Mouse (Mus musculus) liver, embryonic 12.5 days (tissue): ENCODE measurements around the gene Pik3r1. TPM values are rescaled to one million over a fixed set of nuclear protein-coding genes. Genes with fewer than 3 reads are reported as not detected.

Source experiments
- ATAC-seq: fragments of 200-750 bp; cut with Nextera tagmentation; 2 replicates; pipeline ENCODE4 v1.8.0; 2017; ENCODE audit warnings: moderate number of reproducible peaks, mild to moderate bottlenecking, moderate library complexity
- H3K27ac ChIP-seq: fragments of 300-500 bp; sonication (generic); 2 replicates; pipeline ENCODE4 v1.5.1; 2016; ENCODE audit warnings: mild to moderate bottlenecking
- H3K27me3 ChIP-seq: fragments of 300-500 bp; sonication (generic); replicated peaks from 2 replicates; pipeline ENCODE4 v1.6.1; 2016; ENCODE audit warnings: mild to moderate bottlenecking, moderate library complexity
- H3K36me3 ChIP-seq: fragments of 300-500 bp; sonication (generic); 2 replicates; pipeline ENCODE4 v1.6.1; 2016; ENCODE audit warnings: mild to moderate bottlenecking, moderate library complexity
- H3K4me1 ChIP-seq: fragments of 300-500 bp; sonication (generic); 2 replicates; pipeline ENCODE4 v1.6.1; 2016
- H3K4me2 ChIP-seq: fragments of 300-500 bp; sonication (generic); 2 replicates; pipeline ENCODE4 v1.6.1; 2016; ENCODE audit warnings: mild to moderate bottlenecking, moderate library complexity
- H3K4me3 ChIP-seq: fragments of 300-500 bp; sonication (generic); 2 replicates; pipeline ENCODE4 v1.5.1; 2016; ENCODE audit warnings: mild to moderate bottlenecking, moderate library complexity
- H3K9ac ChIP-seq: fragments of 300-500 bp; sonication (generic); 2 replicates; pipeline ENCODE4 v1.6.1; 2016; ENCODE audit warnings: mild to moderate bottlenecking, moderate library complexity
- H3K9me3 ChIP-seq: fragments of 300-500 bp; sonication (generic); replicated peaks from 2 replicates; pipeline ENCODE4 v1.6.1; 2016; ENCODE audit warnings: mild to moderate bottlenecking, moderate library complexity
- WGBS: fragments of 180-500 bp; shearing (Covaris S2); methylation state at CpG from one replicate; pipeline ENCODE4 v1.1.7; 2016; ENCODE audit not compliant: insufficient replicate concordance; 5-methylcytosine and 5-hydroxymethylcytosine counted together
- polyA plus RNA-seq: library from polyadenylated mRNA; unstranded; fragments of >200 nt; fragmentation: Nextera tagmentation; extraction: Ambion mirVana; gene quantifications from 2 replicates; pipeline ENCODE4 v1.2.1, GENCODE M21; 2016

Pik3r1 gene
- polyA plus RNA-seq, 1 experiment from 2014 or later = 17.2 TPM

- H3K4me3 ChIP-seq = no peak overlapping the region
- peaks cover 40% of the 10 kb centered on the region for H3K4me1 ChIP-seq
- H3K36me3 ChIP-seq = peaks cover 38% of the 10 kb centered on the region
- H3K27me3 ChIP-seq = no peaks in the 10 kb centered on the region
- WGBS = 61% methylated on average over 5 of the region's 5 CpGs
- ATAC-seq = no peak
- no peaks in the 10 kb centered on the region for H3K9me3 ChIP-seq
- H3K9ac ChIP-seq = no peak overlapping the region
- H3K27ac ChIP-seq = no peak overlapping the region
- H3K4me2 ChIP-seq = no peak overlapping the region
Measured at GRCm38 (mm10) chr13:101697461-101697860, 70.6 kb downstream of the Pik3r1 start.

GRCm38 (mm10) chr13:101696827-101697226, 71.2 kb downstream of the Pik3r1 start:
- no peak for ATAC-seq
- H3K27me3 ChIP-seq = no peaks in the 10 kb centered on the region
- H3K9ac ChIP-seq = no peak overlapping the region
- WGBS = 58% methylated on average over 7 of the region's 7 CpGs
- 0 out of 2 replicates have a peak overlapping the region, but pooled peaks have one; percentile 11 for H3K27ac ChIP-seq
- H3K4me3 ChIP-seq = no peak overlapping the region
- no peak overlapping the region for H3K4me2 ChIP-seq
- H3K36me3 ChIP-seq = peaks cover 33% of the 10 kb centered on the region
- H3K4me1 ChIP-seq = peaks cover 45% of the 10 kb centered on the region
- no peaks in the 10 kb centered on the region for H3K9me3 ChIP-seq

DNA sequence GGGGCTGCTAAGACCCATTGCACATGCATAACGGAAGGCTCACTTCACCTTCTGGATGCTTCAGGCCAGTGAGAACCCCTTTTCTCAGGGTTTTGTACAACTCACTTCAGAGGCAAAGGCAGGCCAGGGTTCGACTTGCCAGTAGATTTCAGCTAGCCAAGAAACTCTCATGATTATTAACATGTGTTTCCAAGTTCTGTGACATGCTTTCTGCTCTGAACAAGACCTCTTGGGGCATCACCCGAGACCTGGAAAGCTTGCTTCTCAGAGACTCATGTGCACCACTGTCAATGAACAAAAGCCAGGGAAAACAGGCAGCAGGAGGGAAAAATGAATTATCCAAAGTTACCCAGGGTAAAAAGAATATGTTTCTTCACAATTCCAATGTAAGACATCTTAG, 71.7 kb downstream of the Pik3r1 start:
- Histone ChIP-seq H3K9me3 (no peaks in the 10 kb centered on the region), H3K4me2 (peak overlapping the region; percentile 95; the same call in 1 of the 2 replicates), H3K36me3 (peaks cover 27% of the 10 kb centered on the region), H3K4me3 (no peak overlapping the region), H3K9ac (no peak overlapping the region), H3K27ac (0 out of 2 replicates have a peak overlapping the region, but pooled peaks have one; percentile 11), H3K27me3 (no peaks in the 10 kb centered on the region), H3K4me1 (peaks cover 50% of the 10 kb centered on the region)
- 48% methylated on average over 3 of the region's 3 CpGs for WGBS
- ATAC-seq = no peak

DNA sequence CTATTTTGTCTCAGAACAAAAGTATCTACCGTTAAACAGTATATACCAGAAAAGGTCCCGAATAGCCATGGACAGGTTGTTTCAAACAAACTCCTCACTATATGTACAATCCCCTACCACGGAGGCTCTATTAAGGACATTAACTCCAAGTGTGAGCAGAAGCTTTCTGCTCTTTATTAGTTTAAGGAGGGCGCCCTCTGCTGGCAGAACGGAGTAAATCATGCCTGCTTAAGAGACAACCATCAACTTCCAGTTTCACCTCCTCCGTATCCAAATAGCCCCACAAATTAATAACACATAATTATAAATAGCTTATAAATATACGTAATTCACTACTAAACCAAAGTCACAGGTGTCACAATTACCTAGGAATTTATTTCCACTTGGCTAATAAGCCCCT, 72.1 kb downstream of the Pik3r1 start:
- H3K36me3 ChIP-seq = peaks cover 23% of the 10 kb centered on the region
- no peaks in the 10 kb centered on the region for H3K9me3 ChIP-seq
- H3K27me3 ChIP-seq = no peaks in the 10 kb centered on the region
- H3K27ac ChIP-seq = peak overlapping the region; percentile 85
- peaks cover 55% of the 10 kb centered on the region for H3K4me1 ChIP-seq
- WGBS = 6% methylated on average over 7 of the region's 7 CpGs
- H3K9ac ChIP-seq = no peak overlapping the region
- H3K4me2 ChIP-seq = peak overlapping the region; percentile 95
- no peak overlapping the region for H3K4me3 ChIP-seq
- ATAC-seq = no peak

GRCm38 (mm10) chr13:101694496-101695251, 73.3 kb downstream of the Pik3r1 start:
- Histone ChIP-seq H3K4me2 (peak overlapping the region; percentile 95), H3K36me3 (peaks cover 19% of the 10 kb centered on the region), H3K4me1 (peaks cover 63% of the 10 kb centered on the region), H3K9me3 (no peaks in the 10 kb centered on the region), H3K4me3 (peak overlapping the region; percentile 76), H3K27me3 (no peaks in the 10 kb centered on the region), H3K9ac (peak overlapping the region; percentile 86), H3K27ac (peak overlapping the region; percentile 85)
- 2% methylated on average over 48 of the region's 48 CpGs for WGBS
- ATAC-seq = peak; percentile 54

DNA sequence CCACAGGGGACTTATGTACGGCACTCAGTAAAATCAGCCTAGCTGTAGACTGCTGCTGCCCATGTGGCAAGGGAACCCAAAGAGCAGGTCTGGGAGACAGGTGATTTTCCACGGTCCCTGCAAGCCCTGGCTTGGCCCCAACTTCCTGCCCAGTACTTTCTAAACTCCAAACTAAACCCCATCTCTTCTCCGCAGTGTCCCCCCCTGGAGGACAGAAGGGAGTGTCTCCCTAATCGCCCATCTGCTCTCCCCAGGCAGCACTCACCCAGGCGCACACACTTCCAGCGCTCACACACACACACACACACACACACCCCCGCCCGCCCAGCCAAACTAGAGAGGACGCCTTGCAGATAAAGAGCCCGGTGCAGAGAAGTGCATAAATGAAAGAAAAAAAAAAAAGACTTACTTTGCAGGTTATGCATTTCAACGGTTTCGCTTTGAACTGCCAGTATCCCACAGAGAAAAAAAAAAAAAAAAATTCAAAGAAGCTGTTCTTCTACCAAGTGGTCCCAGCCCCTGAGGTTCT, 74.0 kb downstream of the Pik3r1 start:
- WGBS = under 1% methylated on average over 12 of the region's 12 CpGs
- Histone ChIP-seq H3K9ac (peak overlapping the region; percentile 86), H3K4me3 (peak overlapping the region; percentile 76), H3K36me3 (peaks cover 18% of the 10 kb centered on the region), H3K27ac (peak overlapping the region; percentile 85), H3K9me3 (no peaks in the 10 kb centered on the region), H3K27me3 (no peaks in the 10 kb centered on the region), H3K4me1 (peaks cover 63% of the 10 kb centered on the region), H3K4me2 (peak overlapping the region; percentile 95)
- peak; percentile 93 for ATAC-seq

- H3K36me3 ChIP-seq = peaks cover 21% of the 10 kb centered on the region
- H3K9me3 ChIP-seq = no peaks in the 10 kb centered on the region
- peak overlapping the region; percentile 86 for H3K9ac ChIP-seq
- peak overlapping the region; percentile 95 for H3K4me2 ChIP-seq
- ATAC-seq = no peak
- no peaks in the 10 kb centered on the region for H3K27me3 ChIP-seq
- H3K4me3 ChIP-seq = peak overlapping the region; percentile 76
- H3K4me1 ChIP-seq = peaks cover 63% of the 10 kb centered on the region
- H3K27ac ChIP-seq = peak overlapping the region; percentile 85
- WGBS = 47% methylated on average over 7 of the region's 7 CpGs
Measured at GRCm38 (mm10) chr13:101692866-101693691, 74.9 kb downstream of the Pik3r1 start.

GRCm38 (mm10) chr13:101692239-101692784, 75.7 kb downstream of the Pik3r1 start:
- 36% methylated on average over 17 of the region's 17 CpGs for WGBS

DNA sequence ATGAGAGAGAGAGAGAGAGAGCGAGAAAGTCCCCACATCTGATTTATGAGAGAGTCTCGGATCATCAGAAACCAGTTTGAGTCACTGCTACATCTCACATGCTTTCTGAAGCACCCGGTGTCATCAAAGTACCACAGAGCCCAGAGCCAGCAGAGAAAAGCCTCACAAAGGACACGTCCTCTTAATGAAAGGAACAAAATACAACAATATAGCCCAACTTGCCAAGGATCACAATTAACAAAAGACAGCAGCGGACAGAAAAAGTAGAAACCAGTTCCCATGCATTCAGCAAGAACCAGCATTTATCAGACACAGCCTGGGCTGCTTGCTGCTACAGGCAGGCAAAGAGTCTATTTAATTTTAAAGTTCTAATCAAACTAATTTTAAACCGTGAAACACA, 76.3 kb downstream of the Pik3r1 start:
- no peaks in the 10 kb centered on the region for H3K9me3 ChIP-seq
- H3K36me3 ChIP-seq = peaks cover 34% of the 10 kb centered on the region
- peak overlapping the region; percentile 95 for H3K4me2 ChIP-seq
- peaks cover 58% of the 10 kb centered on the region for H3K4me1 ChIP-seq
- peak overlapping the region; percentile 86 for H3K9ac ChIP-seq
- no peaks in the 10 kb centered on the region for H3K27me3 ChIP-seq
- H3K4me3 ChIP-seq = peak overlapping the region; percentile 76
- no peak for ATAC-seq
- peak overlapping the region; percentile 85 for H3K27ac ChIP-seq
- WGBS = 68% methylated on average over 6 of the region's 6 CpGs

More at GRCm38 (mm10) chr13:101692239-101692784, 75.7 kb downstream of the Pik3r1 start:
- Histone ChIP-seq H3K36me3 (peaks cover 27% of the 10 kb centered on the region), H3K27ac (peak overlapping the region; percentile 85), H3K4me2 (peak overlapping the region; percentile 95), H3K9ac (peak overlapping the region; percentile 86), H3K4me1 (peaks cover 63% of the 10 kb centered on the region), H3K4me3 (peak overlapping the region; percentile 76), H3K27me3 (no peaks in the 10 kb centered on the region), H3K9me3 (no peaks in the 10 kb centered on the region)
- peak; percentile 79 for ATAC-seq

DNA sequence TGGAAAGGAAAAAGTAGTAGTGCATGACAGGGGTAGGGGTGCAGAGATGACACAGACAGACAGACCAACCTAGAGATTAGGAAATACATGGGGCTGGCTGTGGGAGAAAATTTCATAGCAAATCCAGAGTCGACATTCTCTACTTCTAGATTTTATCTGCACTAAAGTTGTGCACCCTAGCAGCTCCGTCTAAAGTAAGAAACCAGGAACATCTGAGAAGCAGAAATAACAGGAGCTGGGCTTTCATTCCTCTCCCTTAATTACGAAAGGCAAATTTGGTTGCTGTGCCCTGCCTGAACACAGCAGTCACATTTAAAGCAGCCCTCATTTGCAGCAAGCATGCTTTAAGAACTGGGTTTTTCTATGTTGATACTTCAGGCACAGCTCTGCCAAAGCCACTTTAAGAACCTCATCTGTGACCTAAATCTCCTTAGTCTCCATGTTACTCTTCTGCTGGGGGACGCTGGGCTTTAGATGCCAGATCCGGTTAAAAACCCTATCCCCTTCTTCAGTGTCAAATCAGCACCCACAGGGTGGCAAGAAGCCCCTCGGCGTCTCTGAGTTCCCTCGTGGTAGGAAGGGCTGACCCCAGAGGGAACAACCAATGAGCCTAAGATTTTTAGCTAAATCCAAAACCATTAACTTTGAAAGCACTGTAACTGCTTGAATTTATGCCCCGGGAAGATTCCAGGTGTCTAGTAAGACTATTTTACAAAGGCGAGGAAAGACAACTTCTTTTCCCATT, 76.9 kb downstream of the Pik3r1 start:
- no peaks in the 10 kb centered on the region for H3K27me3 ChIP-seq
- H3K9me3 ChIP-seq = no peaks in the 10 kb centered on the region
- ATAC-seq = no peak
- peak overlapping the region; percentile 95 for H3K4me2 ChIP-seq
- peaks cover 53% of the 10 kb centered on the region for H3K4me1 ChIP-seq
- peak overlapping the region; percentile 85 for H3K27ac ChIP-seq
- H3K4me3 ChIP-seq = peak overlapping the region; percentile 76
- WGBS = 65% methylated on average over 10 of the region's 10 CpGs
- peaks cover 39% of the 10 kb centered on the region for H3K36me3 ChIP-seq
- peak overlapping the region; percentile 86 for H3K9ac ChIP-seq

- Histone ChIP-seq H3K27ac (no peak overlapping the region), H3K36me3 (peaks cover 49% of the 10 kb centered on the region), H3K4me2 (peak overlapping the region; percentile 95), H3K4me1 (peaks cover 45% of the 10 kb centered on the region), H3K27me3 (no peaks in the 10 kb centered on the region), H3K9me3 (no peaks in the 10 kb centered on the region), H3K4me3 (peak overlapping the region; percentile 76), H3K9ac (peak overlapping the region; percentile 86)
- ATAC-seq = no peak
- 84% methylated on average over 6 of the region's 6 CpGs for WGBS
Measured at GRCm38 (mm10) chr13:101690167-101690566, 77.8 kb downstream of the Pik3r1 start.
